ENCODE assay signal across 19 mouse cellular contexts in the genomic region with DNA sequence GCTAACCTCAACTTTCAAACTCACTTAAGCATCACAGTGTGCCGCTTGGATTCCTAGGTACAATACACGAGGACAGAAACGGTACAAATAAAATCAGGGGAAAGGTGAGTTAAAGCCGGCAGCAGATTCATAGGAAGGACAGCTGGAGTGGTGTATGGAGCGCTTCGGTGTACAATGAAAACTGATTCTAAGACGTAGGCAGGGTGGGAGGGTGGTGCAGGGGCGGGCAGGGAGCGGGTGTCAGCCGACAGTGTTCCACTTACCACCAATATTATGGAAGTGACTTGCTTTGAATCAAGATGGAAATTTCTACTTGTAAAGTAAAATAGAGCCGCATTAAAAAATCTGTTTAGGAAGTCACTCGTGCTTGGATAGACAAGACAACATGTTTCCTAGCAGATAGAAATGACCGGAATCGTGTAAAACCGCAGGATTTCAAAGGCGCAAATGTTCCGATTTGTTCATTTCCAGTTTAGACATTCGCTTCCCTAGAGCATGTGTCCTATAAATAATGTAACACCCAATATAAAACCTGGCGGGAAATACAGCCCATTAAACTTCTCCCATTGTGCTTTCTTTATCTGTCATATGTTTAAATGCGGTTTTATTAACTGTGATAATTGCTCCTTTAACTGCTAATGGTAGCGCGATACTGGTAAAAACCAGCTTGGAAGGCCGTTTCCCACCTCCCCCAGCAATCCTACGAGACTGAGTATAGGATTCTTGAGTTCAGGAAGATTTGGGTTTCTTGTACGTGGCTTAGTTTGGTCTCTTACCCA.
DNase-seq lines count a peak whose midpoint lies in the region; ATAC-seq and TF ChIP-seq lines count a peak whose summit lies in the region.
"Had no signal": no experiment of that assay in that cellular context is flagged by ENCODE, and none has a peak within 500 bp of the region (broad histone marks: within the 10 kb centered on the region; RNA-seq: fewer than 3 reads in every experiment).

No protein-coding gene starts in this region.

- H3K36me3 ChIP-seq in lung, embryonic 16.5 days (ENCODE audit: control insufficient read depth, insufficient read depth, low read length) = no peaks in the 10 kb centered on the region
- no peaks in the 10 kb centered on the region for H3K36me3 ChIP-seq in limb, embryonic 12.5 days
- no peaks in the 10 kb centered on the region for H3K36me3 ChIP-seq in forebrain, embryonic 14.5 days (ENCODE audit: control insufficient read depth, insufficient read depth, low read length)
- H3K36me3 ChIP-seq: embryonic facial prominence, embryonic 12.5 days; hindbrain, embryonic 10.5 days; neural tube, embryonic 12.5 days had no signal

- H3K4me1 ChIP-seq in lung, embryonic 16.5 days (replicated peaks; ENCODE audit: control insufficient read depth, insufficient read depth, low read length) = 0 out of 2 replicates have a peak, but pooled peaks cover 2% of the 10 kb centered on the region
- H3K4me1 ChIP-seq in limb, embryonic 12.5 days (replicated peaks) = peaks cover 14% of the 10 kb centered on the region
- H3K4me1 ChIP-seq in forebrain, embryonic 14.5 days (ENCODE audit: control insufficient read depth, insufficient read depth, low read length) = no peaks in the 10 kb centered on the region
- H3K4me1 ChIP-seq: embryonic facial prominence, embryonic 12.5 days; hindbrain, embryonic 10.5 days; neural tube, embryonic 12.5 days had no signal

- no peak overlapping the region for H3K9ac ChIP-seq in lung, embryonic 16.5 days (ENCODE audit: low read length)
- no peak overlapping the region for H3K9ac ChIP-seq in limb, embryonic 12.5 days (replicated peaks)
- no peak overlapping the region for H3K9ac ChIP-seq in forebrain, embryonic 14.5 days (ENCODE audit: low read length)
- H3K9ac ChIP-seq: embryonic facial prominence, embryonic 12.5 days; neural tube, embryonic 12.5 days had no signal

- H3K27ac ChIP-seq in gastrocnemius, adult 2 months = no peak overlapping the region
- no peak overlapping the region for H3K27ac ChIP-seq in lung, embryonic 16.5 days (ENCODE audit: low read length)
- no peak overlapping the region for H3K27ac ChIP-seq in limb, embryonic 12.5 days
- no peak overlapping the region for H3K27ac ChIP-seq in forebrain, embryonic 14.5 days (ENCODE audit: low read depth, low read length)
- H3K27ac ChIP-seq: embryonic facial prominence, embryonic 12.5 days; hindbrain, embryonic 10.5 days; kidney, postnatal 0 days; neural tube, embryonic 12.5 days had no signal

- peaks cover 3% of the 10 kb centered on the region; the same call in 1 of the 2 replicates for H3K27me3 ChIP-seq in lung, embryonic 16.5 days (ENCODE audit: control insufficient read depth, insufficient read depth, low read depth, low read length)
- peaks cover 21% of the 10 kb centered on the region for H3K27me3 ChIP-seq in limb, embryonic 12.5 days
- H3K27me3 ChIP-seq in forebrain, embryonic 14.5 days (replicated peaks; ENCODE audit: control insufficient read depth, insufficient read depth, low read length) = no peaks in the 10 kb centered on the region
- H3K27me3 ChIP-seq: embryonic facial prominence, embryonic 12.5 days; neural tube, embryonic 12.5 days had no signal

- ATAC-seq in lung, embryonic 16.5 days (ENCODE audit: low read depth) = no peak
- ATAC-seq in limb, embryonic 12.5 days (ENCODE audit: insufficient number of reproducible peaks, insufficient read depth, low FRiP score, low TSS enrichment, low read depth) = no peak
- ATAC-seq in activated CD4-positive, CD25-positive, alpha-beta regulatory T cell, adult 4 months = no peak
- ATAC-seq in forebrain, embryonic 14.5 days = no peak
- ATAC-seq: hindbrain, embryonic 16.5 days had no signal

- 47% methylated on average over 25 of the region's 25 CpGs for WGBS in lung, embryonic 16.5 days
- WGBS in limb, embryonic 12.5 days = 52% methylated on average over 25 of the region's 25 CpGs
- 92% methylated on average over 25 of the region's 25 CpGs for WGBS in forebrain, embryonic 14.5 days

- H3K4me2 ChIP-seq in lung, embryonic 16.5 days (ENCODE audit: low read depth, low read length) = peak overlapping the region; percentile 21
- peak overlapping the region; percentile 34 for H3K4me2 ChIP-seq in limb, embryonic 12.5 days
- H3K4me2 ChIP-seq in forebrain, embryonic 14.5 days (ENCODE audit: low read length) = no peak overlapping the region
- H3K4me2 ChIP-seq: embryonic facial prominence, embryonic 12.5 days; heart, embryonic 11.5 days; neural tube, embryonic 12.5 days had no signal

- TF ChIP-seq CTCF in gastrocnemius, adult 2 months (IDR thresholded peaks at IDR 0.05) = no peak

- no peak for DNase-seq in gastrocnemius, adult 2 months
- DNase-seq in gastrocnemius, postnatal 36 days = no peak
- no peak for DNase-seq in lung, postnatal 25 days (ENCODE audit: low spot score)
- no peak for DNase-seq in forebrain, embryonic 14.5 days (ENCODE audit: low spot score)
- DNase-seq: cerebellum, adult 11-12 months; heart, adult 11 months; lung, postnatal 4 days; right cerebral cortex, postnatal 4 days; thymus, adult 18-20 months; thymus, postnatal 36 days had no signal

- peak overlapping the region; percentile 41 for H3K4me3 ChIP-seq in gastrocnemius, adult 2 months
- no peak overlapping the region for H3K4me3 ChIP-seq in lung, embryonic 16.5 days (ENCODE audit: low read length)
- H3K4me3 ChIP-seq in limb, embryonic 12.5 days (replicated peaks) = no peak overlapping the region
- no peak overlapping the region for H3K4me3 ChIP-seq in forebrain, embryonic 14.5 days (ENCODE audit: low read depth, low read length)
- H3K4me3 ChIP-seq: embryonic facial prominence, embryonic 12.5 days; hindbrain, embryonic 10.5 days; neural tube, embryonic 12.5 days had no signal

- intact Hi-C loops in gastrocnemius, adult 2 months (cut with DNase I) = no loop called here
- intact Hi-C loops in gastrocnemius, postnatal 36 days (cut with DNase I) = loop anchor here (5.0 kb wide), 1 partner anchor 163 kb away; no protein-coding TSS in a partner anchor

- H3K9me3 ChIP-seq in lung, embryonic 16.5 days (ENCODE audit: control insufficient read depth, low read length) = no peaks in the 10 kb centered on the region
- no peaks in the 10 kb centered on the region for H3K9me3 ChIP-seq in limb, embryonic 12.5 days
- H3K9me3 ChIP-seq in forebrain, embryonic 14.5 days (replicated peaks; ENCODE audit: control insufficient read depth, low read length) = no peaks in the 10 kb centered on the region
- H3K9me3 ChIP-seq: embryonic facial prominence, embryonic 12.5 days; hindbrain, embryonic 10.5 days; neural tube, embryonic 12.5 days had no signal
